Mouse (Mus musculus) heart, embryonic 15.5 days (tissue): ENCODE data around the gene Abtb1. TPM values are rescaled to one million over a fixed set of nuclear protein-coding genes. Genes with fewer than 3 reads are reported as not detected.

Source experiments
- ATAC-seq: fragments of 200-750 bp; cut with Nextera tagmentation; replicated peaks from 2 replicates; pipeline ENCODE4 v1.8.0; 2017; ENCODE audit warnings: low read depth, moderate TSS enrichment; ENCODE audit not compliant: insufficient number of reproducible peaks, insufficient read depth, low FRiP score
- H3K27ac ChIP-seq: fragments of 300-500 bp; sonication (generic); 2 replicates; pipeline ENCODE4 v1.5.1; 2015; ENCODE audit warnings: mild to moderate bottlenecking, inconsistent platforms
- H3K27me3 ChIP-seq: fragments of 300-500 bp; sonication (generic); 2 replicates; pipeline ENCODE4 v1.6.1; 2015; ENCODE audit warnings: inconsistent platforms
- H3K36me3 ChIP-seq: fragments of 300-500 bp; sonication (generic); 2 replicates; pipeline ENCODE4 v1.6.1; 2015; ENCODE audit warnings: mild to moderate bottlenecking, inconsistent platforms
- H3K4me1 ChIP-seq: fragments of 300-500 bp; sonication (generic); replicated peaks from 2 replicates; pipeline ENCODE4 v1.6.1; 2015; ENCODE audit warnings: inconsistent platforms
- H3K4me2 ChIP-seq: fragments of 300-500 bp; sonication (generic); 2 replicates; pipeline ENCODE4 v1.6.1; 2015; ENCODE audit warnings: inconsistent platforms, mild to moderate bottlenecking, moderate library complexity
- H3K4me3 ChIP-seq: fragments of 300-500 bp; sonication (generic); 2 replicates; pipeline ENCODE4 v1.5.1; 2015; ENCODE audit warnings: mild to moderate bottlenecking, inconsistent platforms
- H3K9ac ChIP-seq: fragments of 300-500 bp; sonication (generic); 2 replicates; pipeline ENCODE4 v1.6.1; 2015; ENCODE audit warnings: mild to moderate bottlenecking, inconsistent platforms
- H3K9me3 ChIP-seq: fragments of 300-500 bp; sonication (generic); replicated peaks from 2 replicates; pipeline ENCODE4 v1.6.1; 2016; ENCODE audit warnings: inconsistent platforms
- WGBS: fragments of 180-500 bp; shearing (Covaris S2); methylation state at CpG from one replicate; pipeline ENCODE4 v1.1.7; 2015; ENCODE audit warnings: mixed read lengths; 5-methylcytosine and 5-hydroxymethylcytosine counted together
- polyA plus RNA-seq: library from polyadenylated mRNA; unstranded; fragments of >200 nt; fragmentation: Nextera tagmentation; extraction: Ambion mirVana; gene quantifications from 2 replicates; pipeline ENCODE4 v1.2.1, GENCODE M21; 2015

Abtb1 gene
- polyA plus RNA-seq, 1 experiment from 2014 or later, result 21.7 TPM

DNA sequence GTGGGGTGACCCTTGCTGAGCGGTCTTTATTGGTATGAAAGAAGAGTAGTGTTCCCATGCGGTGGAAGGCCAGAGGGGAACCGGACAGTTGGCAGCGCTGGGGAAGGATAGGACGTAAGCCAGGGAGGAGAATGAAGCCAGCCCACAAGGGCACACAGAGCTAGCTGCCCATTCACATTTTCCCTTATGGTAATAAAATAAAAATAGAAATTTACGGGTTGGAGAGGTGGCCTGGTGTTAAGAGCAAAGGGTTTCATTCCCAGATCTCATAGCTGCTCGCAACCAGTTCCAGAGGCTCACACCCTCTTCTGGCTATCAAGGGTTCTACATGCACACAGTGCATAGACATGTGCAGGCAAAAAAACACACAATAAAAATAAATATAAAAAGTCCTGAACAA, 8.2 kb upstream of the Abtb1 start:
- no peaks in the 10 kb centered on the region for H3K27me3 ChIP-seq
- WGBS, result 80% methylated on average over 7 of the region's 7 CpGs
- no peak overlapping the region for H3K27ac ChIP-seq
- H3K9me3 ChIP-seq, result no peaks in the 10 kb centered on the region
- H3K4me3 ChIP-seq, result no peak overlapping the region
- H3K4me2 ChIP-seq, result no peak overlapping the region
- H3K4me1 ChIP-seq, result no peaks in the 10 kb centered on the region
- ATAC-seq, result no peak
- no peak overlapping the region for H3K9ac ChIP-seq
- no peaks in the 10 kb centered on the region for H3K36me3 ChIP-seq

- no peak for ATAC-seq
- no peaks in the 10 kb centered on the region for H3K9me3 ChIP-seq
- no peak overlapping the region for H3K4me3 ChIP-seq
- WGBS, result 58% methylated on average over 4 of the region's 4 CpGs
- no peaks in the 10 kb centered on the region for H3K4me1 ChIP-seq
- H3K27ac ChIP-seq, result no peak overlapping the region
- no peak overlapping the region for H3K4me2 ChIP-seq
- H3K9ac ChIP-seq, result no peak overlapping the region
- H3K27me3 ChIP-seq, result no peaks in the 10 kb centered on the region
- no peaks in the 10 kb centered on the region for H3K36me3 ChIP-seq
These were observed 7.5 kb upstream of the Abtb1 start for GRCm38 (mm10) chr6:88849270-88849669.

DNA sequence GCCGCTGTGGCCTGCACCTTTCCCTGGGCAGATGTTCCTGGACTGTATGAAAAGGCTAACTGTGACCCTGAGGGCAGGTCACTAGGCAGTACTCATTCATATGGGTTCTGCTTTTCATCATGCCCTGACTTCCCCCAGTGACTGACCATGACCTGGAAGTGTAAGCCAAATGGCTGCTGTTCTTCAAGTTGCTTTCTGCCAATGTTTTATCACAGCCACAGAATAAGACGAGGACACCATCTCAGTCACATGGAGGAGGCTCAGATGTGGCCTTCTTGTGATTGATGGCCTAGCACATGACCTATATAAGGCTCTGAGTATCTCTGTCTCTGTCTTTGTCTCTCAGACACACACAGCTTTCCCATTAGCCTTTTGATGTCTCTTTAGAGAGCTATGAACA, 5.8 kb upstream of the Abtb1 start:
- WGBS, result 57% methylated on average over 2 of the region's 2 CpGs
- Histone ChIP-seq H3K4me1 (peaks cover 9% of the 10 kb centered on the region), H3K27me3 (no peaks in the 10 kb centered on the region), H3K27ac (no peak overlapping the region), H3K36me3 (no peaks in the 10 kb centered on the region), H3K4me2 (no peak overlapping the region), H3K9me3 (no peaks in the 10 kb centered on the region), H3K4me3 (no peak overlapping the region), H3K9ac (no peak overlapping the region)
- ATAC-seq, result no peak

DNA sequence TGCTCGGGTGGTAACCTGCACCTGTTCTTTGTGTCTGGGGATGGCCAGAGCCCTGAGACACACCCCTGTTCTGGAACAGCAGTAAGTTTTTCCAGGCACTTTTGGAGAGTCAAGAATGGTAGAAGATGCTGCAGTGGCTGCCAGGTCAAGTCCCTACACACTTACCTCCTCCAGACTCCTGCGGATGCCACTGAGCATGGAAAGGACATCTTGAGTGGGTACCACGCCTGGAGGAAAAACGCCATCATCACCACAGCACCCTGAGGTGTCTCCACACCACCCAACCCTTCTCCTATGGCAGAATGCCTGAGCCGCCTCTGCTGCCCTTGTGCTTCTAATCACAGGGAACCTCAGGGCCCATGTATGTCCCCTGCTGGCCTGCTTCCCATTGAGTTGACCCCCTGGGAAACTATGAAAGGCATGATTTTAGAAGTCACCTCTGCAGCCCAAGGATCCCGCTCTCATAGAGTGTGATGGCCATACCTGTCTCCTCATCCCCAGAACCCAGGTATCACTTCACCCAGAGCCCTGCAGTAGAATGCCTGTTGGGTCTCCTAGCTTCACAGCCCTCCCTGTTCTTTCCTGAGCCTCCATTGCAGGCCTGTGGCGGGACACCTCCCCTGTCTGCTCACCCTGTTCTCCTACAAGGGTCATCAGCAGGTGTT, 3.2 kb upstream of the Abtb1 start:
- H3K27me3 ChIP-seq, result no peaks in the 10 kb centered on the region
- no peak overlapping the region for H3K4me3 ChIP-seq
- ATAC-seq, result no peak
- H3K36me3 ChIP-seq, result 0 out of 2 replicates have a peak, but pooled peaks cover under 1% of the 10 kb centered on the region
- no peak overlapping the region for H3K27ac ChIP-seq
- no peaks in the 10 kb centered on the region for H3K9me3 ChIP-seq
- H3K9ac ChIP-seq, result no peak overlapping the region
- 84% methylated on average over 7 of the region's 7 CpGs for WGBS
- H3K4me1 ChIP-seq, result peaks cover 21% of the 10 kb centered on the region
- H3K4me2 ChIP-seq, result no peak overlapping the region

DNA sequence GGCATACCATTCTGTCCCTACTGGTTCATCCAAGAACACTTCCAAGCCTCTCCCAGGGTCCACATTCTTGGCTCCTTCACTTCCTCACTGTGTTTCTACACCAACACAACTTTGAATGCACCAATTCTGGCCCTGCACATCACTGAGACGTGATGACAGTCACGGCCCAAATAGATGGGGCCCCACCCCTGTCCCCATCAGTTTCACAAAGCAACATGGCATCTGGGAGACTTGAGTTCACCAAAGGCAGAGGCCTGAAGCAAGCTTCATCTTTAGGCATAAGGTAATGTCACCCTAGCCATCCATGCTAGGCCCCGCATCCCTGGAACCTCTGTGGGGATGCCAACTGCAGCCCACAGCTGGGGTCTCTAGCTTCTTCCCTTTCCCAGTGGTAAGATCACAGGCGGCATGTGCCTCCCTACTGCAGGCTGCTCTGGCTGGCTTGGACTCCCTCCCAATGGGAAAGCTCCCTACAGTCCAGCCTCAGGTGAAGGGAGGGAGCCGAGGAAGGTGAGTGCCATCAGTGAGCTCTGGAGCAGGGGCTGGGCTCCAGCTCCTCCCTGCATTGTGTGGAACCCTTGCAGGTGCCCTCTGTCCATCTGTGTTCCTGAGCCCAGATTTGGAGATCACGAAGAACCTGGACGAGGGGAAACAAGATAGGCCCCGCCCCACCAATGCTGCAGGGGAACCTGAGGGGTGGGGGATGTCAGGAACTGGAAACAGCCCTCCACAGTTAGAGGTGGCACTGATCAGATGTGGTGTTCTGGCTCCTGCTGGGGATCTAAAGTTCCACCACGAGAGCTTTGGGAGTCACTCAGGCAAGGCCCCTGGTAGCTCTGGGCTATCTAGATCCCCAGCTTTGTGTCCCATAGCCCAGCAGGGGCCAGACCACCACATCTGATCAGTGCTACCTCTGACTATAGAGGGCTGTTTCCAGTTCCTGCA, 2.3 kb upstream of the Abtb1 start:
- Histone ChIP-seq H3K9me3 (no peaks in the 10 kb centered on the region), H3K9ac (no peak overlapping the region), H3K36me3 (peaks cover 8% of the 10 kb centered on the region; the same call in 1 of the 2 replicates), H3K4me2 (no peak overlapping the region; the same call in 1 of the 2 replicates), H3K4me3 (peak overlapping the region; percentile 91; the same call in 1 of the 2 replicates), H3K27me3 (no peaks in the 10 kb centered on the region), H3K27ac (no peak overlapping the region), H3K4me1 (peaks cover 21% of the 10 kb centered on the region)
- WGBS, result 75% methylated on average over 9 of the region's 9 CpGs
- no peak for ATAC-seq

- WGBS, result 69% methylated on average over 7 of the region's 7 CpGs
- no peak for ATAC-seq
- H3K9ac ChIP-seq, result peak overlapping the region; percentile 83
- peaks cover 16% of the 10 kb centered on the region for H3K36me3 ChIP-seq
- H3K4me1 ChIP-seq, result peaks cover 21% of the 10 kb centered on the region
- H3K4me3 ChIP-seq, result peak overlapping the region; percentile 91
- H3K27ac ChIP-seq, result peak overlapping the region; percentile 91; the same call in 1 of the 2 replicates
- H3K4me2 ChIP-seq, result peak overlapping the region; percentile 92
- no peaks in the 10 kb centered on the region for H3K27me3 ChIP-seq
- H3K9me3 ChIP-seq, result no peaks in the 10 kb centered on the region
These were observed 1.5 kb upstream of the Abtb1 start for GRCm38 (mm10) chr6:88843241-88843640.

GRCm38 (mm10) chr6:88842731-88843151, 957 bp upstream of the Abtb1 start:
- H3K27me3 ChIP-seq, result no peaks in the 10 kb centered on the region
- peak; percentile 0; the same call in 1 of the 2 replicates for ATAC-seq
- H3K36me3 ChIP-seq, result peaks cover 21% of the 10 kb centered on the region
- peak overlapping the region; percentile 92 for H3K4me2 ChIP-seq
- H3K9ac ChIP-seq, result peak overlapping the region; percentile 83
- H3K4me3 ChIP-seq, result peak overlapping the region; percentile 91
- no peaks in the 10 kb centered on the region for H3K9me3 ChIP-seq
- 2% methylated on average over 32 of the region's 32 CpGs for WGBS
- H3K4me1 ChIP-seq, result peaks cover 21% of the 10 kb centered on the region
- peak overlapping the region; percentile 91 for H3K27ac ChIP-seq

DNA sequence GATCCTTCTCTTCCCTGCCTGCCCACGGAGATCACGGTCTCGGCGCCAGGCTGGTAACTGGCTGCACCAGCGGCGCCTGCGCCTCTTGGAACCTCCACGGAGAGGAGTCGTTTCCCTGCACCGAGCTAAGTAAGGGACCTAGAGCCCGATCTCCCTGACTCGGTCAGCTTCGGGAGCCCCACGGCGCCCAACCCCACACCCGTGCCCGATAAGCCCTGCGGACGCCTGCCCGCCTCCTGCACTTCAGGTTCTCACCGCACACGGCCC, 337 bp downstream of the Abtb1 start:
- Histone ChIP-seq H3K9ac (peak overlapping the region; percentile 91), H3K4me1 (peaks cover 21% of the 10 kb centered on the region), H3K27ac (peak overlapping the region; percentile 91), H3K9me3 (no peaks in the 10 kb centered on the region), H3K27me3 (no peaks in the 10 kb centered on the region), H3K4me2 (peak overlapping the region; percentile 92), H3K4me3 (peak overlapping the region; percentile 91), H3K36me3 (peaks cover 34% of the 10 kb centered on the region)
- WGBS, result 1% methylated on average over 22 of the region's 22 CpGs
- peak; percentile 1; the same call in 1 of the 2 replicates for ATAC-seq

DNA sequence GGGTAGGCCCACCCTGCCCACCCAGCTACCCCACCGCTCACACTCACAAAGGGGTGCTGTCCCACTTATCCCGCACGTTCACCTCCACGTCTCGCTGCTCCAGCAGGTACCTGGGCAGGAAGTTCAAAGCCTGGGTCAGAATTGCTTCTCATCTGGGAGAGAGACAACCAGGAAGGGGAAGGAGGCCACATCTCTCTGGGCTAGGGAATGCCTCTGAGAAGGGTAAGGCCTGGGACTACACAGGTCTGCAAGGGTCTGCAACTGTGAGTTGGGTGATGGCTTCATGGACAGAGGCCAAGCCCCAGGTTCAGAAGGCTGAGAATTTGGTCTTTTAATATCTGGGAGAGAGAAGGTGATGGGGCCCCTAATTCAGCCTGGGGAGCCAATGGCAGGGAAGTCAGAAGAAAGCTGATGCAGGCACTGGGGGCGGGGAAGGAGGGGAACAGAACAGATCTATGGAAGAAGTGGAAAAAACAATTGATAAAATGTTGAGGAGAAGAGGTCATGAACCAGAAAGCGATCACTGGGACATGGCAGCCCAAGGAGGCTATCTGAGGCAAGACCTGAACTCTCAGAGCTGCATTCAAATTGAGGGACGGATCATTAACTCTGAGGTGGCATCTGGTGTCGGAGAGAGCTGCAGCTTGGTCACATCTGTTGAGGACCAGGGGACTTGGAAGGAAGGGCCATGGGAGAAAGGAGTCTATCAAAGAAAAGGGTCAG, 832 bp downstream of the Abtb1 start:
- peaks cover 39% of the 10 kb centered on the region for H3K36me3 ChIP-seq
- ATAC-seq, result no peak
- peak overlapping the region; percentile 92 for H3K4me2 ChIP-seq
- no peaks in the 10 kb centered on the region for H3K9me3 ChIP-seq
- H3K9ac ChIP-seq, result peak overlapping the region; percentile 91
- no peaks in the 10 kb centered on the region for H3K27me3 ChIP-seq
- H3K27ac ChIP-seq, result peak overlapping the region; percentile 91
- 50% methylated on average over 9 of the region's 9 CpGs for WGBS
- peaks cover 21% of the 10 kb centered on the region for H3K4me1 ChIP-seq
- H3K4me3 ChIP-seq, result peak overlapping the region; percentile 91

DNA sequence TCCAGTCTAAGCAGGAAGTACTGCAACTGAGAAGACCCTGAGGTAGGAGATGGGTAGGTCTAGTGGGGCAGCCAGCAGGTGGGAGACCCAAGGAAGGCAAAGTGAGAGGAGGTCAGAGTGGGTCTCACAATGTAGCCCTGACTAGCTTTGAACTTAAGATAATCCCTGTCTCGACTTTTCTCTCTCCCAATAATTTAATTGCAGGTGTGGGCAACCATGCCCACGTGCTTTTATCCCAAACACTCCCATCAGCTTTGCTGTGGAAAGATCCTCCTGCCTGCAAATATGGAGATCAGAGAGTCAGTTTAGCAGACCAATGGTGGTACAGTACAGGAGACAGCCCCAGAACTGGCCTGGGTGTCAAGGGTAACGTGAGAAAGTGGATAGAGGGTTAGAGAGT, 1.6 kb downstream of the Abtb1 start:
- no peak for ATAC-seq
- 0 out of 2 replicates have a peak overlapping the region, but pooled peaks have one; percentile 91 for H3K9ac ChIP-seq
- WGBS, result 70% methylated on average over 3 of the region's 3 CpGs

More for the DNA sequence above, 1.6 kb downstream of the Abtb1 start:
- peaks cover 21% of the 10 kb centered on the region for H3K4me1 ChIP-seq
- H3K27me3 ChIP-seq, result no peaks in the 10 kb centered on the region
- H3K36me3 ChIP-seq, result peaks cover 45% of the 10 kb centered on the region
- no peaks in the 10 kb centered on the region for H3K9me3 ChIP-seq
- peak overlapping the region; percentile 92; the same call in 1 of the 2 replicates for H3K4me2 ChIP-seq
- peak overlapping the region; percentile 91; the same call in 1 of the 2 replicates for H3K4me3 ChIP-seq
- no peak overlapping the region for H3K27ac ChIP-seq
